Mouse (Mus musculus) testis, adult 2 months (tissue): ENCODE data around the gene Ppm1h. TPM values are rescaled to one million over a fixed set of nuclear protein-coding genes. Genes with fewer than 3 reads are reported as not detected.

Experiments used
- H3K27ac ChIP-seq: fragments of 200-500 bp; 2 replicates; pipeline ENCODE4 v1.5.1; 2012; ENCODE audit warnings: low read depth, low read length; ENCODE audit not compliant: control insufficient read depth, insufficient read depth
- H3K27me3 ChIP-seq: fragments of 200-500 bp; 2 replicates; pipeline ENCODE4 v1.6.1; 2012; ENCODE audit warnings: mild to moderate bottlenecking, low read length, moderate library complexity; ENCODE audit not compliant: control insufficient read depth, insufficient read depth
- H3K36me3 ChIP-seq: fragments of 200-500 bp; 2 replicates; pipeline ENCODE4 v1.6.1; 2012; ENCODE audit warnings: mild to moderate bottlenecking, low read length; ENCODE audit not compliant: control insufficient read depth, insufficient read depth
- H3K4me1 ChIP-seq: fragments of 200-500 bp; 2 replicates; pipeline ENCODE4 v1.6.1; 2012; ENCODE audit warnings: low read length; ENCODE audit not compliant: control insufficient read depth, insufficient read depth
- H3K4me3 ChIP-seq: fragments of 200-500 bp; 2 replicates; pipeline ENCODE4 v1.5.1; 2012; ENCODE audit warnings: low read depth, mild to moderate bottlenecking, low read length, moderate library complexity, mixed read lengths; ENCODE audit not compliant: control insufficient read depth
- CTCF ChIP-seq: fragments of 200-500 bp; IDR thresholded peaks from 2 replicates; pipeline ENCODE4 v1.5.1; 2012; ENCODE audit warnings: low read depth, mild to moderate bottlenecking, inconsistent platforms, low read length, moderate library complexity; ENCODE audit not compliant: control insufficient read depth, insufficient read depth, insufficient replicate concordance
- POLR2A ChIP-seq: fragments of 200-500 bp; IDR thresholded peaks from 2 replicates; pipeline ENCODE4 v1.6.1; 2012; ENCODE audit warnings: low read depth, mild to moderate bottlenecking, inconsistent platforms, low read length, moderate library complexity; ENCODE audit not compliant: control insufficient read depth
- polyA plus RNA-seq: library from polyadenylated mRNA; depleted of rRNA; stranded (reverse); fragments of >200 nt; gene quantifications from 2 replicates; pipeline ENCODE4 v1.2.3, GENCODE M21; 2012; rRNA removed

Gene Ppm1h
- polyA plus RNA-seq, 1 experiment, result 13.5 TPM

GRCm38 (mm10) chr10:122991648-122992047, 313.1 kb downstream of the Ppm1h start:
- no peak overlapping the region for H3K4me3 ChIP-seq
- TF ChIP-seq CTCF (no peak), POLR2A (no peak)
- no peak overlapping the region for H3K27ac ChIP-seq
- H3K27me3 ChIP-seq, result no peaks in the 10 kb centered on the region
- H3K36me3 ChIP-seq, result no peaks in the 10 kb centered on the region
- H3K4me1 ChIP-seq, result peaks cover 2% of the 10 kb centered on the region; the same call in 1 of the 2 replicates

- TF ChIP-seq CTCF (no peak), POLR2A (no peak)
- Histone ChIP-seq H3K4me3 (no peak overlapping the region), H3K36me3 (peaks cover 3% of the 10 kb centered on the region; the same call in 1 of the 2 replicates), H3K4me1 (no peaks in the 10 kb centered on the region), H3K27ac (no peak overlapping the region), H3K27me3 (no peaks in the 10 kb centered on the region)
Measured at GRCm38 (mm10) chr10:122994402-122995107, 316.0 kb downstream of the Ppm1h start.

Other genes starting within 250 kb of the Ppm1h start
- 0.65 and 0.85 TPM in 2 replicates for gene Avpr1a, start 230.3 kb upstream of the Ppm1h start, polyA plus RNA-seq